Mouse (Mus musculus) hindbrain, embryonic 16.5 days (tissue): ENCODE results near the gene Gcn1l1. TPM values are rescaled to one million over a fixed set of nuclear protein-coding genes. Genes with fewer than 3 reads are reported as not detected.

ENCODE experiments used
- ATAC-seq: fragments of 200-750 bp; cut with Nextera tagmentation; 2 replicates; pipeline ENCODE4 v1.8.0; 2017; ENCODE audit warnings: moderate TSS enrichment, moderate library complexity
- H3K27ac ChIP-seq: fragments of 300-500 bp; sonication (generic); 2 replicates; pipeline ENCODE4 v1.5.1; 2014; ENCODE audit warnings: low read depth, mild to moderate bottlenecking, control low read depth, low read length, moderate library complexity
- H3K27me3 ChIP-seq: fragments of 300-500 bp; sonication (generic); replicated peaks from 2 replicates; pipeline ENCODE4 v1.6.1; 2014; ENCODE audit warnings: low read length; ENCODE audit not compliant: control insufficient read depth, insufficient read depth
- H3K36me3 ChIP-seq: fragments of 300-500 bp; sonication (generic); 2 replicates; pipeline ENCODE4 v1.6.1; 2014; ENCODE audit warnings: mild to moderate bottlenecking, low read length, moderate library complexity, mixed read lengths; ENCODE audit not compliant: control insufficient read depth, insufficient read depth
- H3K4me1 ChIP-seq: fragments of 300-500 bp; sonication (generic); 2 replicates; pipeline ENCODE4 v1.6.1; 2014; ENCODE audit warnings: low read depth, low read length; ENCODE audit not compliant: control insufficient read depth, insufficient read depth
- H3K4me2 ChIP-seq: fragments of 300-500 bp; sonication (generic); 2 replicates; pipeline ENCODE4 v1.6.1; 2014; ENCODE audit warnings: mild to moderate bottlenecking, low read length, control low read depth, moderate library complexity
- H3K4me3 ChIP-seq: fragments of 300-500 bp; sonication (generic); 2 replicates; pipeline ENCODE4 v1.5.1; 2014; ENCODE audit warnings: mild to moderate bottlenecking, low read length, control low read depth, moderate library complexity
- H3K9ac ChIP-seq: fragments of 300-500 bp; sonication (generic); 2 replicates; pipeline ENCODE4 v1.6.1; 2014; ENCODE audit warnings: low read depth, mild to moderate bottlenecking, control low read depth, low read length, moderate library complexity
- H3K9me3 ChIP-seq: fragments of 300-500 bp; sonication (generic); 2 replicates; pipeline ENCODE4 v1.6.1; 2014; ENCODE audit warnings: mild to moderate bottlenecking, low read length, moderate library complexity; ENCODE audit not compliant: control insufficient read depth
- WGBS: fragments of 180-500 bp; shearing (Covaris S2); extraction: QIAGEN DNeasy Blood & Tissue Kit; methylation state at CpG from one replicate; pipeline ENCODE4 v1.1.7; 2014; 5-methylcytosine and 5-hydroxymethylcytosine counted together
- polyA plus RNA-seq: library from polyadenylated mRNA; unstranded; fragments of >200 nt; fragmentation: Nextera tagmentation; extraction: Ambion mirVana; gene quantifications from 2 replicates; pipeline ENCODE4 v1.2.1, GENCODE M21; 2015

Gene Gcn1l1
- polyA plus RNA-seq, 1 experiment from 2014 or later = 32.2 TPM

GRCm38 (mm10) chr5:115611566-115611965 lies 46.5 kb downstream of the Gcn1l1 start:
- Histone ChIP-seq H3K27me3 (no peaks in the 10 kb centered on the region), H3K4me1 (no peaks in the 10 kb centered on the region), H3K9ac (no peak overlapping the region), H3K4me2 (no peak overlapping the region), H3K9me3 (no peaks in the 10 kb centered on the region), H3K4me3 (no peak overlapping the region), H3K36me3 (peaks cover 78% of the 10 kb centered on the region), H3K27ac (no peak overlapping the region)
- WGBS = 93% methylated on average over 11 of the region's 11 CpGs
- ATAC-seq = no peak

GRCm38 (mm10) chr5:115613332-115613731 lies 48.3 kb downstream of the Gcn1l1 start:
- Histone ChIP-seq H3K27me3 (no peaks in the 10 kb centered on the region), H3K36me3 (peaks cover 86% of the 10 kb centered on the region), H3K4me2 (no peak overlapping the region), H3K27ac (no peak overlapping the region), H3K9ac (no peak overlapping the region), H3K4me3 (no peak overlapping the region), H3K4me1 (no peaks in the 10 kb centered on the region), H3K9me3 (no peaks in the 10 kb centered on the region)
- WGBS = 93% methylated on average over 9 of the region's 9 CpGs
- no peak for ATAC-seq

GRCm38 (mm10) chr5:115614948-115615347 lies 49.9 kb downstream of the Gcn1l1 start:
- 76% methylated on average over 7 of the region's 7 CpGs for WGBS
- no peak overlapping the region for H3K4me3 ChIP-seq
- H3K36me3 ChIP-seq = peaks cover 83% of the 10 kb centered on the region
- no peak for ATAC-seq
- H3K9me3 ChIP-seq = no peaks in the 10 kb centered on the region
- H3K27me3 ChIP-seq = no peaks in the 10 kb centered on the region
- H3K4me2 ChIP-seq = no peak overlapping the region
- H3K9ac ChIP-seq = no peak overlapping the region
- H3K4me1 ChIP-seq = no peaks in the 10 kb centered on the region
- H3K27ac ChIP-seq = no peak overlapping the region

- H3K4me1 ChIP-seq = no peaks in the 10 kb centered on the region
- H3K9ac ChIP-seq = no peak overlapping the region
- no peak overlapping the region for H3K4me3 ChIP-seq
- ATAC-seq = no peak
- H3K27ac ChIP-seq = no peak overlapping the region
- peaks cover 57% of the 10 kb centered on the region for H3K36me3 ChIP-seq
- no peaks in the 10 kb centered on the region for H3K27me3 ChIP-seq
- no peak overlapping the region for H3K4me2 ChIP-seq
- WGBS = 95% methylated on average over 15 of the region's 15 CpGs
- no peaks in the 10 kb centered on the region for H3K9me3 ChIP-seq
Observed at GRCm38 (mm10) chr5:115619690-115620089, 54.6 kb downstream of the Gcn1l1 start.

- H3K4me1 ChIP-seq = no peaks in the 10 kb centered on the region
- no peaks in the 10 kb centered on the region for H3K9me3 ChIP-seq
- no peak for ATAC-seq
- H3K27ac ChIP-seq = no peak overlapping the region
- H3K9ac ChIP-seq = no peak overlapping the region
- 91% methylated on average over 7 of the region's 7 CpGs for WGBS
- no peak overlapping the region for H3K4me2 ChIP-seq
- H3K27me3 ChIP-seq = no peaks in the 10 kb centered on the region
- no peak overlapping the region for H3K4me3 ChIP-seq
- H3K36me3 ChIP-seq = peaks cover 28% of the 10 kb centered on the region
Observed at GRCm38 (mm10) chr5:115622686-115623085, 57.6 kb downstream of the Gcn1l1 start.

GRCm38 (mm10) chr5:115623694-115624440 lies 58.8 kb downstream of the Gcn1l1 start:
- ATAC-seq = 0 out of 2 replicates have a peak, but pooled peaks have one; percentile 27
- H3K36me3 ChIP-seq = peaks cover 20% of the 10 kb centered on the region
- H3K4me3 ChIP-seq = no peak overlapping the region
- no peak overlapping the region for H3K27ac ChIP-seq
- no peaks in the 10 kb centered on the region for H3K27me3 ChIP-seq
- no peak overlapping the region for H3K4me2 ChIP-seq
- no peak overlapping the region for H3K9ac ChIP-seq
- 60% methylated on average over 9 of the region's 9 CpGs for WGBS
- no peaks in the 10 kb centered on the region for H3K4me1 ChIP-seq
- no peaks in the 10 kb centered on the region for H3K9me3 ChIP-seq

- peaks cover 7% of the 10 kb centered on the region for H3K36me3 ChIP-seq
- H3K4me1 ChIP-seq = no peaks in the 10 kb centered on the region; the same call in 1 of the 2 replicates
- no peak overlapping the region for H3K9ac ChIP-seq
- 86% methylated on average over 10 of the region's 10 CpGs for WGBS
- H3K4me3 ChIP-seq = no peak overlapping the region
- H3K27ac ChIP-seq = no peak overlapping the region
- no peaks in the 10 kb centered on the region for H3K27me3 ChIP-seq
- no peak overlapping the region for H3K4me2 ChIP-seq
- no peaks in the 10 kb centered on the region for H3K9me3 ChIP-seq
- no peak for ATAC-seq
Observed at GRCm38 (mm10) chr5:115626237-115626886, 61.3 kb downstream of the Gcn1l1 start.

- Histone ChIP-seq H3K9me3 (no peaks in the 10 kb centered on the region), H3K27ac (no peak overlapping the region), H3K4me3 (no peak overlapping the region), H3K9ac (no peak overlapping the region), H3K36me3 (no peaks in the 10 kb centered on the region), H3K4me1 (peaks cover 7% of the 10 kb centered on the region), H3K4me2 (no peak overlapping the region), H3K27me3 (no peaks in the 10 kb centered on the region)
- no peak for ATAC-seq
- WGBS = 74% methylated on average over 8 of the region's 8 CpGs
Observed at GRCm38 (mm10) chr5:115628083-115628482, 63.0 kb downstream of the Gcn1l1 start.

GRCm38 (mm10) chr5:115629672-115630071 lies 64.6 kb downstream of the Gcn1l1 start:
- WGBS = 92% methylated on average over 4 of the region's 4 CpGs

More at GRCm38 (mm10) chr5:115629672-115630071, 64.6 kb downstream of the Gcn1l1 start:
- ATAC-seq = no peak
- H3K9me3 ChIP-seq = no peaks in the 10 kb centered on the region
- peaks cover 15% of the 10 kb centered on the region for H3K4me1 ChIP-seq
- no peak overlapping the region for H3K4me3 ChIP-seq
- no peak overlapping the region for H3K4me2 ChIP-seq
- H3K36me3 ChIP-seq = no peaks in the 10 kb centered on the region
- H3K27ac ChIP-seq = no peak overlapping the region
- no peaks in the 10 kb centered on the region for H3K27me3 ChIP-seq
- H3K9ac ChIP-seq = no peak overlapping the region
